Mouse (Mus musculus) forebrain, embryonic 16.5 days (tissue): ENCODE measurements at regions not wholly inside any gene's neighbourhood (a gene's known extent, or its start where the extent isn't known, plus 50 kb on each side); places are given as distances from the start of the nearest gene placed in this dataset.

Experiments used
- ATAC-seq: fragments of 200-750 bp; cut with Nextera tagmentation; 2 replicates; pipeline ENCODE4 v1.8.0; 2017; ENCODE audit warnings: mild to moderate bottlenecking, moderate library complexity
- H3K27ac ChIP-seq: fragments of 300-500 bp; sonication (generic); 2 replicates; pipeline ENCODE4 v1.5.1; 2014; ENCODE audit warnings: low read length, control low read depth
- H3K27me3 ChIP-seq: fragments of 300-500 bp; sonication (generic); replicated peaks from 2 replicates; pipeline ENCODE4 v1.6.1; 2014; ENCODE audit warnings: low read length; ENCODE audit not compliant: control insufficient read depth, insufficient read depth
- H3K36me3 ChIP-seq: fragments of 300-500 bp; sonication (generic); 2 replicates; pipeline ENCODE4 v1.6.1; 2014; ENCODE audit not compliant: control insufficient read depth, insufficient read depth
- H3K4me1 ChIP-seq: fragments of 300-500 bp; sonication (generic); replicated peaks from 2 replicates; pipeline ENCODE4 v1.6.1; 2014; ENCODE audit warnings: low read length; ENCODE audit not compliant: control insufficient read depth, insufficient read depth
- H3K4me2 ChIP-seq: fragments of 300-500 bp; sonication (generic); 2 replicates; pipeline ENCODE4 v1.6.1; 2014; ENCODE audit warnings: mild to moderate bottlenecking, low read length, control low read depth
- H3K4me3 ChIP-seq: fragments of 300-500 bp; sonication (generic); replicated peaks from 2 replicates; pipeline ENCODE4 v1.5.1; 2014; ENCODE audit warnings: mild to moderate bottlenecking, low read length, control low read depth
- H3K9ac ChIP-seq: fragments of 300-500 bp; sonication (generic); replicated peaks from 2 replicates; pipeline ENCODE4 v1.6.1; 2014; ENCODE audit warnings: low read depth, low read length, control low read depth
- H3K9me3 ChIP-seq: fragments of 300-500 bp; sonication (generic); 2 replicates; pipeline ENCODE4 v1.6.1; 2016; ENCODE audit warnings: low read length; ENCODE audit not compliant: control insufficient read depth
- WGBS: fragments of 180-500 bp; shearing (Covaris S2); extraction: QIAGEN DNeasy Blood & Tissue Kit; methylation state at CpG from one replicate; pipeline ENCODE4 v1.1.7; 2014; 5-methylcytosine and 5-hydroxymethylcytosine counted together

GRCm38 (mm10) chr7:145092392-145093176 is 115.3 kb downstream of the 1810010D01Rik start:
- Histone ChIP-seq H3K27me3 (no peaks in the 10 kb centered on the region), H3K4me2 (no peak overlapping the region), H3K9ac (no peak overlapping the region), H3K36me3 (no peaks in the 10 kb centered on the region), H3K9me3 (no peaks in the 10 kb centered on the region), H3K4me3 (no peak overlapping the region), H3K27ac (no peak overlapping the region), H3K4me1 (peaks cover 5% of the 10 kb centered on the region)
- ATAC-seq: no peak
- 83% methylated on average over 6 of the region's 6 CpGs for WGBS

GRCm38 (mm10) chr7:145090849-145091248 is 117.1 kb downstream of the 1810010D01Rik start:
- no peaks in the 10 kb centered on the region for H3K27me3 ChIP-seq
- peaks cover 5% of the 10 kb centered on the region for H3K4me1 ChIP-seq
- H3K9ac ChIP-seq: no peak overlapping the region
- H3K36me3 ChIP-seq: no peaks in the 10 kb centered on the region
- no peaks in the 10 kb centered on the region for H3K9me3 ChIP-seq
- 91% methylated on average over 4 of the region's 4 CpGs for WGBS
- H3K27ac ChIP-seq: no peak overlapping the region
- H3K4me3 ChIP-seq: no peak overlapping the region
- no peak for ATAC-seq
- H3K4me2 ChIP-seq: no peak overlapping the region

GRCm38 (mm10) chr7:145089315-145089721 is 118.6 kb downstream of the 1810010D01Rik start:
- H3K4me3 ChIP-seq: no peak overlapping the region
- H3K9ac ChIP-seq: no peak overlapping the region
- ATAC-seq: no peak
- no peaks in the 10 kb centered on the region for H3K9me3 ChIP-seq
- no peaks in the 10 kb centered on the region for H3K36me3 ChIP-seq
- peaks cover 5% of the 10 kb centered on the region for H3K4me1 ChIP-seq
- no peak overlapping the region for H3K27ac ChIP-seq
- 89% methylated on average over 3 of the region's 3 CpGs for WGBS
- no peak overlapping the region for H3K4me2 ChIP-seq
- no peaks in the 10 kb centered on the region for H3K27me3 ChIP-seq

DNA sequence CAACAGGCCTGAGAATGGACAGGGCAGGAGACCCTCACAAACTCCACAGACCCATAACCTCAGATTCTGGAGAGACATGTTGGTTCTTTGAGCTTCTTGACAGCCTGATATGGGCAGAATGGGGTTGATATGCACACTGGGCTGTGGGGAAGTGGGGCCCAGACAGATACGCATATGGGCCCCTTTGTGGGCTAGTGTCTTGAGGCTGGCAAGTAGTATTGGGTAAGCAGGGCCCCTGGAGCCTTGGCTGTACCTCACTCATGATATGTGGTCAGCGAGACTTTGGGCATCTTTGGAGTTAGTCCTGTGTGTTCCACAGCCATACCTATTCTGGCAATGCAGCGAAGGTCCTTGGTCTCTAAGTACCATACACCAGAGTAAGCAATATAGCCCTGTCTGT is 119.3 kb downstream of the 1810010D01Rik start:
- 96% methylated on average over 3 of the region's 3 CpGs for WGBS
- Histone ChIP-seq H3K4me2 (no peak overlapping the region), H3K4me3 (no peak overlapping the region), H3K9me3 (no peaks in the 10 kb centered on the region), H3K4me1 (peaks cover 3% of the 10 kb centered on the region), H3K27ac (no peak overlapping the region), H3K27me3 (no peaks in the 10 kb centered on the region), H3K9ac (no peak overlapping the region), H3K36me3 (no peaks in the 10 kb centered on the region)
- no peak for ATAC-seq

GRCm38 (mm10) chr7:145087790-145088189 is 120.1 kb downstream of the 1810010D01Rik start:
- 86% methylated on average over 5 of the region's 5 CpGs for WGBS
- no peak overlapping the region for H3K9ac ChIP-seq
- no peaks in the 10 kb centered on the region for H3K27me3 ChIP-seq
- H3K4me1 ChIP-seq: no peaks in the 10 kb centered on the region
- ATAC-seq: no peak
- no peak overlapping the region for H3K4me3 ChIP-seq
- no peaks in the 10 kb centered on the region for H3K36me3 ChIP-seq
- H3K27ac ChIP-seq: no peak overlapping the region
- H3K4me2 ChIP-seq: no peak overlapping the region
- no peaks in the 10 kb centered on the region for H3K9me3 ChIP-seq

DNA sequence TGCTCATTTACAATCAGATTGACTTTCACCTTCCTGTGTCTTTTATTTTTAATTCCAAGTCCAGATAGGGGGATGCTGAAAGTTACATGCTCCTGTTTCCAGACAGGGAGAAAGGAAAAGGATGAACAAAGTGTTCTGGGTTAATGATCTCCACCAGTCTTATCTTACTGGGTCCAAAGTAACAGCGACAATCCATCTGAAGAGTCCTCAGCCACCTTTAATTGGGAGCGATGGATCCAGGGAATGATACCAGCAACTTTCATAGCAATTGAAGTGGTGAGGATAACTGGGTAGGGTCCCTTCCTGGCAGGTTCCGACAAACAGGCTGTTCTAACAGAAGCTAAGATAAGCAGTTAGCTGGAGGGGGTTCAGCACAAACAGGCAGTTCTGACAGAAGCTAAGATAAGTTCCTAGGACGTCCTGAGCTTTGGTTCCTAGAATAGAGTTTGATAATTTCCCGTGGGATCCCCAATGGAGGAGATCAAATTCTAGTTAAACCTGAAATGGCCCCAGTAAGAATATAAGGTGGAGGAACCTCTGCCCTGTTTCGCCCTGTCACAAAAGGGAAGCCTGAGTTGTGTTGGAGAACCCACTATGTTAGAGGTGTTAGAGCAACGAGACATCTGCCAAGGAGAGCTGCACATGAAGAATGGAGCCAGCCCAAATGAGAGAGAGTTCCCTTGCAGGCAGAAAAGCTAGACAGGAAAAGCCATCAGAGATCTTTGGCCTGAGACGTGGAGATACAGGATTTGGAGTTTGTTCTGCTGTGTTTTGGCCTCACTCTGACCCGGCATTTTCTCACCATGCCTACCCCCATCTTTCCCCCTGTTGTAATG is 124.8 kb downstream of the 1810010D01Rik start:
- Histone ChIP-seq H3K27ac (no peak overlapping the region), H3K36me3 (no peaks in the 10 kb centered on the region), H3K4me2 (no peak overlapping the region), H3K9ac (no peak overlapping the region), H3K27me3 (no peaks in the 10 kb centered on the region), H3K4me3 (no peak overlapping the region), H3K4me1 (no peaks in the 10 kb centered on the region), H3K9me3 (peaks cover 3% of the 10 kb centered on the region; the same call in 1 of the 2 replicates)
- ATAC-seq: no peak
- WGBS: 87% methylated on average over 9 of the region's 9 CpGs

- no peak overlapping the region for H3K4me3 ChIP-seq
- ATAC-seq: no peak
- no peaks in the 10 kb centered on the region for H3K27me3 ChIP-seq
- H3K4me2 ChIP-seq: no peak overlapping the region
- no peak overlapping the region for H3K27ac ChIP-seq
- H3K9ac ChIP-seq: no peak overlapping the region
- H3K36me3 ChIP-seq: no peaks in the 10 kb centered on the region
- no peaks in the 10 kb centered on the region for H3K9me3 ChIP-seq
- WGBS: 87% methylated on average over 5 of the region's 5 CpGs
- no peaks in the 10 kb centered on the region for H3K4me1 ChIP-seq
These were observed 132.5 kb upstream of the Ccnd1 start for GRCm38 (mm10) chr7:145071996-145072790.

DNA sequence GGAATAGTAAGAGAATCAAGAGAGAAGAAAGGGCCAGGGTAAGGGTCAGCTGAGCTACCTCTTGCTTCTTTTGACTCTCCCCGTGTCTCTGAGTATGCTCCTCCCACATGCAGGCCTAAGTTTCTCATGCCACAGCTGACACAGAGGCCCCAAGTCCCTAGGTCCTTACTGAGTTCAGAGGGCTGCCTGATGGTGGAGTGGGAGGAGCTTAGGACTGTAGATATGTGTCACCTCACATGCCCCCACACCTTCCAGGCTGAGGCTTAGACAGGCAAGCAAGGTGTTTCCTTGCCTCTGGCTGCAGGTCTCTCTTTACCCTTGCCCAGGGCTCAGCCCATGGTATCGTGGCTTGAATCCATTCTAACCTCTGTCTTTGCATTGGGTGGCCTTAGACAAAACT is 131.8 kb upstream of the Ccnd1 start:
- no peaks in the 10 kb centered on the region for H3K4me1 ChIP-seq
- no peak overlapping the region for H3K9ac ChIP-seq
- no peaks in the 10 kb centered on the region for H3K27me3 ChIP-seq
- H3K9me3 ChIP-seq: no peaks in the 10 kb centered on the region
- H3K4me2 ChIP-seq: no peak overlapping the region
- H3K36me3 ChIP-seq: no peaks in the 10 kb centered on the region
- ATAC-seq: no peak
- no peak overlapping the region for H3K4me3 ChIP-seq
- 63% methylated on average over 2 of the region's 2 CpGs for WGBS
- no peak overlapping the region for H3K27ac ChIP-seq

DNA sequence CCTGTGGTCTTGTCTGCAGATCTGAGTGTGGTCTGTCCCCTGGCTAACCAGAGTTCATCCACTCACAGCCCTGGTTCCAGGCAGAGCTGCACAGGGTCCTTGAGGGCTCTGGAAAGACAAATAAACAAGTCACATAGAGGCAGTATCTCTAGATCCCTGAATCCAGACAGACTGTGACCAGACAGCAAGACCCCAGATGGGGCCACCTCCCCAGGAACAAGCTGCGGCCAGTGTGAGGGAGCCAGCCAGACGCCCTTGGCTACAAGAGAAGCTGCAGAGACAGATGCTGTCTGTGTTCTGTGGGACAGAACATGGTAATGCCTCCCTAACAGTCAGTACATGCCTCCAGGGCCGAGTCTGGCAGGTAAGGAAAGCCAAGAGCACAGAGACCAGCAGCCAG is 127.6 kb upstream of the Ccnd1 start:
- Histone ChIP-seq H3K9ac (no peak overlapping the region), H3K36me3 (no peaks in the 10 kb centered on the region), H3K27ac (no peak overlapping the region), H3K27me3 (no peaks in the 10 kb centered on the region), H3K4me2 (no peak overlapping the region), H3K4me3 (no peak overlapping the region), H3K4me1 (no peaks in the 10 kb centered on the region), H3K9me3 (no peaks in the 10 kb centered on the region)
- ATAC-seq: no peak
- WGBS: 61% methylated on average over 3 of the region's 3 CpGs
